Mouse (Mus musculus) cerebellum, adult 2 months (tissue): ENCODE data around the gene Sar1b.

Experiments used
- CTCF ChIP-seq: fragments of 200-500 bp; IDR thresholded peaks from 2 replicates; pipeline ENCODE4 v1.5.1; 2011; ENCODE audit warnings: low read depth, mild to moderate bottlenecking, control low read depth, low read length, moderate library complexity, borderline replicate concordance; ENCODE audit not compliant: insufficient read depth
- POLR2A ChIP-seq: fragments of 200-500 bp; IDR thresholded peaks from 2 replicates; pipeline ENCODE4 v1.6.1; 2011; ENCODE audit warnings: low read length, control low read depth, borderline replicate concordance; ENCODE audit not compliant: insufficient read depth

DNA sequence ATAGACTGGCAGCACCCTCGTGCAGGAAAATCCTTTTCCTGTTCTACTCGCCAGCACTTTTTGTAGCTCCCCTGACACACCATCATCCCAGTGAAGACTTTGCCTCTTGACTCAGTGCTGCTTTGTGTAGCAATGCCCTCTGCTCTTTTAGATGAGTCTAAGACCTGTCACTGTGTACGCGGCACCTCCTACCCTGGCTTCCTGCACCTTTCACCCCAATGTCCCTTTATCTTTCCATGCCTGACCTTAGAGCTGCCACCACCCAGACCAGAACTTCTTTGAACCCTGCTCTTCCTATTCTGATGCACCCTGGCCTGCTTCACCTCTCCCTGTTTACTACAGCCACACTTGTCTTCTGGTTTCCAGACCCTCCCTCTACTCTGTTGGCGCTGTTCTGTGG lies 4.8 kb downstream of the Sar1b start:
- TF ChIP-seq CTCF (no peak), POLR2A (no peak)
